Comparison of ENCODE assay signal across 20 mouse cellular contexts in the genomic region with DNA sequence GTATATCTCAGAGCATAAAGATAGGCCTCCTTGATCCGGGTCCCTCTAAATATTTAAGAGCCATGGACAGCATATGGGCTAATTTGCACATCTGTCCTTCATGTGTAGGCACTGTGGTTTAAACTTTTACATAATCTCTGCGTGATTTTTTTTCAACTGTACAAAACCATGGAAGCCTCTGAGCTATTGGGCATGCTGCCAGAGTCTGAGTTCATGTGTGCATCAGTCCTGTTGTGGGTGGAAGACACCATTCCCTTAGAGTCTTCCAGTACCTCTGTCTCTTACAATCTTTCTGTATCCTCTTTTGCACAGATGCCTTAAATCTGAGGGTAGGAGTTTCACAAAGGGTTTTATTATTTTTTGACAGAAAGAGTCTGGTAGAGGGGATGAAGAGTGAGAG. TPM values are rescaled to one million over a fixed set of nuclear protein-coding genes. Genes with fewer than 3 reads are reported as not detected.
A peak's percentile ranks its signal among the peaks of the same experiment; 100 is the strongest.
DNase-seq lines count a peak whose midpoint lies in the region; ATAC-seq and TF ChIP-seq lines count a peak whose summit lies in the region.
"Had no signal": no experiment of that assay in that cellular context is flagged by ENCODE, and none has a peak within 500 bp of the region (broad histone marks: within the 10 kb centered on the region; RNA-seq: fewer than 3 reads in every experiment).

No protein-coding gene starts in this region.

- H3K36me3 ChIP-seq in stomach, postnatal 0 days (ENCODE audit: control insufficient read depth, insufficient read depth, low read length): no peaks in the 10 kb centered on the region
- no peaks in the 10 kb centered on the region for H3K36me3 ChIP-seq in neural tube, embryonic 15.5 days
- H3K36me3 ChIP-seq: G1E; hindbrain, embryonic 12.5 days had no signal

- peak; percentile 80 for ATAC-seq in frontal cortex, adult (ENCODE audit: low TSS enrichment)
- ATAC-seq in stomach, postnatal 0 days (ENCODE audit: low FRiP score, low TSS enrichment): no peak
- no peak for ATAC-seq in neural tube, embryonic 15.5 days (ENCODE audit: low FRiP score)
- ATAC-seq: forebrain, embryonic 16.5 days had no signal

- peak; percentile 27 for DNase-seq in layer of hippocampus, adult 11-12 months (ENCODE audit: low spot score)
- DNase-seq in layer of hippocampus, adult 9-10 months (ENCODE audit: low spot score): no peak
- peak; percentile 55 to 69 for DNase-seq in left cerebral cortex, adult 18-20 months (ENCODE audit: low spot score in 2 of 2)
- peak; percentile 34 for DNase-seq in right cerebral cortex, postnatal 14 days
- no peak for DNase-seq in stomach, postnatal 0 days (ENCODE audit: low spot score)
- no peak for DNase-seq in thymus, postnatal 4 days
- DNase-seq: embryo, embryonic 11 days; kidney, adult 18-20 months; liver; lung, postnatal 14 days had no signal

- H3K9ac ChIP-seq in stomach, postnatal 0 days (ENCODE audit: low read length): no peak overlapping the region
- H3K9ac ChIP-seq in neural tube, embryonic 15.5 days (replicated peaks): no peak overlapping the region
- H3K9ac ChIP-seq: hindbrain, embryonic 12.5 days had no signal

- no peak for TF ChIP-seq CTCF in stomach, postnatal 0 days (IDR thresholded peaks at IDR 0.05; ENCODE audit: low read depth)

- 53% methylated on average over 2 of the region's 2 CpGs for WGBS in stomach, postnatal 0 days
- WGBS in neural tube, embryonic 15.5 days: 66% methylated on average over 2 of the region's 2 CpGs

- H3K4me1 ChIP-seq in stomach, postnatal 0 days (replicated peaks; ENCODE audit: control insufficient read depth, insufficient read depth): no peaks in the 10 kb centered on the region
- H3K4me1 ChIP-seq in neural tube, embryonic 15.5 days: no peaks in the 10 kb centered on the region
- H3K4me1 ChIP-seq: hindbrain, embryonic 12.5 days had no signal

- TF ChIP-seq EP300 in stomach, postnatal 0 days (optimal IDR thresholded peaks at IDR 0.05): no peak

- H3K4me2 ChIP-seq in stomach, postnatal 0 days (replicated peaks; ENCODE audit: low read depth): no peak overlapping the region
- no peak overlapping the region for H3K4me2 ChIP-seq in neural tube, embryonic 15.5 days
- H3K4me2 ChIP-seq: hindbrain, embryonic 12.5 days had no signal

- H3K27me3 ChIP-seq in stomach, postnatal 0 days (ENCODE audit: control insufficient read depth, insufficient read depth, low read length): no peaks in the 10 kb centered on the region
- H3K27me3 ChIP-seq in neural tube, embryonic 15.5 days (replicated peaks): no peaks in the 10 kb centered on the region
- H3K27me3 ChIP-seq: hindbrain, embryonic 12.5 days had no signal

- H3K9me3 ChIP-seq in stomach, postnatal 0 days (ENCODE audit: control insufficient read depth, low read length): no peaks in the 10 kb centered on the region
- H3K9me3 ChIP-seq in neural tube, embryonic 15.5 days (replicated peaks): no peaks in the 10 kb centered on the region
- H3K9me3 ChIP-seq: G1E; hindbrain, embryonic 12.5 days had no signal

- H3K4me3 ChIP-seq in stomach, postnatal 0 days (ENCODE audit: low read depth, low read length): no peak overlapping the region
- no peak overlapping the region for H3K4me3 ChIP-seq in neural tube, embryonic 15.5 days (replicated peaks)
- H3K4me3 ChIP-seq: erythroblast, embryonic 14.5 days; hindbrain, embryonic 12.5 days had no signal

- no peak overlapping the region for H3K27ac ChIP-seq in stomach, postnatal 0 days (replicated peaks)
- no peak overlapping the region for H3K27ac ChIP-seq in neural tube, embryonic 15.5 days (replicated peaks)
- H3K27ac ChIP-seq: hindbrain, embryonic 12.5 days had no signal

RNA-seq across cellular contexts. Expression of gene 4933405O20Rik, which starts 15.1 kb away (rescaled TPM):
- 1 to 10 TPM in 1 of 2 experiments, under 1 TPM in 1; 0.28 to 1.0 TPM for total RNA-seq in left cerebral cortex, adult 18-20 months (2021)
- polyA plus RNA-seq in stomach, postnatal 0 days (2015; fragmentation: Nextera tagmentation; extraction: Ambion mirVana): not detected in 2 replicates
- not detected in 2 replicates for polyA plus RNA-seq in neural tube, embryonic 15.5 days (2015; fragmentation: Nextera tagmentation; extraction: Ambion mirVana)
- polyA plus RNA-seq: erythroblast, embryonic 14.5 days; forebrain, embryonic 16.5 days; G1E; gonadal fat pad, adult 2 months; heart, embryonic 14.5 days; hindbrain, embryonic 12.5 days; large intestine, adult 2 months; spleen, adult 2 months had no signal

Comparison
In these comparisons a context has a peak if more than half of its experiments do, and no peak if none do; other contexts are left out.
1. DNase-seq: peak in layer of hippocampus, adult 11-12 months (single experiment), left cerebral cortex, adult 18-20 months (2 of 2) and right cerebral cortex, postnatal 14 days (single experiment); none in layer of hippocampus, adult 9-10 months (single experiment), stomach, postnatal 0 days (single experiment) and thymus, postnatal 4 days (single experiment).